Mouse (Mus musculus) cerebellum, adult 2 months (tissue): Measurements from ENCODE around the gene Dhrs7.

ENCODE experiments used
- CTCF ChIP-seq: fragments of 200-500 bp; IDR thresholded peaks from 2 replicates; pipeline ENCODE4 v1.5.1; 2011; ENCODE audit warnings: low read depth, mild to moderate bottlenecking, control low read depth, low read length, moderate library complexity, borderline replicate concordance; ENCODE audit not compliant: insufficient read depth
- POLR2A ChIP-seq: fragments of 200-500 bp; IDR thresholded peaks from 2 replicates; pipeline ENCODE4 v1.6.1; 2011; ENCODE audit warnings: low read length, control low read depth, borderline replicate concordance; ENCODE audit not compliant: insufficient read depth

DNA sequence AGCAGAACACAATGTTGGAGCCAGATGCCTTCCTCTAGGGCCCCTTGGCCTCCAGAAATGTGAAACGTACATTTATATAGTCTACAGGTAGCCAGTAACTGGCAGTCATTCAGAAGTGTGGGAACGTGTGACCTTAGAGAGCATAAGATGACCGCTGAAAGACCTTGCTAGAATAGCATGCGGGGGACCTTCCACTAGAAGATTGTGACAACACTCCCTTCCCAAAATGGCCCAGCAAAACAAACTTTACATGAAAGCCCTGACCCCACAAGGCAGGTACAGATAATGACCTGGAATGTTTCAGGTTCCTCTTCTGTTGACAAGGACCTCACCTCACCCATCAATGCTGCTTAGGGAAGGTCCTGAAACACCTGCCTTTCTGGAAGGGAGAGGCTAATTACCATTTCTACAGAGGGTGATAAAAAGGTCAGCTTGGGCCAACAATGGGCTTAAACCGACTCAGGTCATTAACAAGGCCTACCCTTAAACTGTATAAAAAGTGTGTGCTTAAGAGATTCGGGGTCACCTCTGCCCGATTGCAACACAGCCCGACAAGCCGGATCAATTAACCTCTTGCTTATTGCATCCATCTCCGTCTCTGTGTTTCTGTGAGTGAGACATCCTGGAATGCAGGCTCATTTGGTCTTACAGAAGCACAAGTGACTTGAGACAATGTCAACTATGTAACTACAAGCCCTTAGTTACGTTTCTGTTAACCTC is 14.9 kb downstream of the Dhrs7 start, which contains the start of gene Gm4756:
- TF ChIP-seq POLR2A: no peak
- no peak for TF ChIP-seq CTCF
